Mouse (Mus musculus) kidney, adult 18-20 months (tissue): ENCODE measurements at regions not wholly inside any gene's neighbourhood (a gene's known extent, or its start where the extent isn't known, plus 50 kb on each side); places are given as distances from the start of the nearest gene placed in this dataset.
A peak's percentile ranks its signal among the peaks of the same experiment; 100 is the strongest.
"Not testable (repeated sequence)": the region's sequence is repeated elsewhere in the genome, so short reads cannot be mapped to it uniquely, and the experiment has no call there.

Source experiments
- DNase-seq: peaks from one replicate; pipeline ENCODE4 v3.0.0; 2021

DNA sequence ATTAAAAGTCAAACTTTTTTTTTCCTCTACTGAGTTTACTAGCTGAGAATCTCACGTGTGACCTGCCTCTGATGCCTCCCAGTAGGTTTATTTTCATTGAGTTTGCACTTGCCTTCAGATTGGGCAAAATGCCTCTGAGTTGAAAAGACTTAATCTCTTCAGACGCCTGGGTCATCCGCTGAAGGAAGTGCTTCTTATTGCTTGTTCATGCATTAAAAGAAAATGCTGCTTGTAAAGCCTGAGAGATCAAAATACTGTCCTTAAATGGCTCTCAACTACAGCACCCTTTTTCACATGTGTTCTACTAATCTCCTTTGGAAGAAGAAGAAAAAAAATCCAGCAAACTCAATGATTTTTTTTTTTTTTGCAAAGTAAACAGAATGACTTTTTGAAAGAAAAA lies 351.5 kb downstream of the Kcnh5 start:
- no peak for DNase-seq

- DNase-seq: peak; percentile 41
Observed at GRCm38 (mm10) chr12:74824735-74825494, 352.2 kb downstream of the Kcnh5 start.

GRCm38 (mm10) chr12:74816181-74816580 lies 361.0 kb downstream of the Kcnh5 start:
- DNase-seq: not testable (repeated sequence)

DNA sequence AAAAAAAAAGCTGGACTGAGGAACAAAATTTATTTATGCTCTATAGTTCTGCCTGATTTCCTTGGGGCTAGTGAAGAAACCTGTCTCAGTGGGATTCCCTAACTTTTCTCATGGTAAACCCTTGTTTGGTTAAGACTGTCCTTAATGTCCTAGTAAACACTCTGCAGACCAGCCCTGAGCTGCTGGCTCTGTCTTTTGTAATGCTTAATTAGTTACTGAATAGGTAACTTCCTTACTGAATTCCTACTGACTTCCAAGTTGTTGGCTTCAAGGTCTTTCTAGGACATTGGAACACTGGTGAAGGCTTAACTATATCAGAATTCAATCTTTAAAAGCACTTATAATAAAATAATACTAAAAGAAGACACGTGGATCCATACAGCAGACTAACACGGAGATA lies 368.6 kb downstream of the Kcnh5 start:
- DNase-seq: not testable (repeated sequence)

DNA sequence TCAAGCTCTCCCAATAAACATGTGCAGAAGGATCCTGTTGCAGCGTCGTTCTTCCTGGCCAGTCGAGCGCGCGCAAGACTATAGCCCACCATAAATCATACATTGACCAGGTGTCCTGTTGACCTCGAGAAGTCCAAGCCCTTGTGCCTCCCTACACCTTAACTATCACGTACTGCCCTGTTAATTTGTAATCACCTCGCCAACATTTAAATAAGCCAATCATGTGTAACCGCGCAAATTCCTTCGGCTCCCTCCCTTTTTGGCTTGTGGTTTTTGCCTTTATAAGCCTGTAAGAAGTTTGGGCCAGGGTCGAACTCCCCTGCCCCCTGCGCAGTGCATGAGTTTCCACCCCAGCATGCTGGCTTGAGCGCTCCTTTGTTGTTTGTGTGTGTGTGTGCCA lies 369.2 kb downstream of the Kcnh5 start:
- DNase-seq: peak; percentile 13

- no peak for DNase-seq
Observed at GRCm38 (mm10) chr12:74803740-74804512, 373.2 kb downstream of the Kcnh5 start.

DNA sequence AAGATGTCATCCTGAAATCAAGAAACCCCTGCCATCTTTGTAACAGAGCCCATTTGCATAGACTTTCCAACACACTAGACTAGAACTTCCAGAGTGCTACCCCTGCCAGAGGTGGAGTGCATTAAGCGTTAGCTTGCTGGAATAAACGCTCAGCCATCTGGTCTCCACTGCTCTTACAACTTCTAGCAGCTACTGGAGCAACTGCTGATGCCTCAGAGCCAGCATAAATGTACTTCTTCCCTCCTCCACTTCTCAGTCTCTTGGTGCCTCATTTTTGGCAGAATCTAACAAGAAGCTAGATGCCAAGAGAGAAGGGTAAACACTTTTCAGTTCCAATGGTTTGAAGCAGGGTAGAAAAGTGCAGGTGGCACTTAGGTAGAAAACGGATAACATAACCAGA lies 385.1 kb downstream of the Kcnh5 start:
- no peak for DNase-seq

GRCm38 (mm10) chr12:74762284-74762683 lies 414.8 kb downstream of the Kcnh5 start:
- DNase-seq: no peak

DNA sequence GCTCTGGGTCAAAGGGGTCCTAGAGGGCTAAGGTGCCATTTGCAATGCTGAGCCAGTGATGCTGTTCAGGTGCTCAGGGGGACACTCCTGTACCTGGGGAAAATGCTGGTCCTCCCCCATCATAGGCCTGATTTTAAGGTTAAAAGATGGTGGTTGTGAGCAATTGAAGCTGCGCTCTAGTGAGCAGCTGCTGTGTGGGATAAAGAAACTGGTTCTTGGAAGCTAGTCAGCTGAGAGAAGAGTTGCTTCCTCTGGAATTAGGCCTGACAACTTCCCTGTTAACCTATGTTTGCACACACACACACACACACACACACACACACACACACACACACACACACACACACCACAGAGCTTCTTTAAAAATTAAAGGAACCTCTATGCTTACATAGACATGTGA lies 428.9 kb upstream of the Gm11042 start:
- no peak for DNase-seq

DNA sequence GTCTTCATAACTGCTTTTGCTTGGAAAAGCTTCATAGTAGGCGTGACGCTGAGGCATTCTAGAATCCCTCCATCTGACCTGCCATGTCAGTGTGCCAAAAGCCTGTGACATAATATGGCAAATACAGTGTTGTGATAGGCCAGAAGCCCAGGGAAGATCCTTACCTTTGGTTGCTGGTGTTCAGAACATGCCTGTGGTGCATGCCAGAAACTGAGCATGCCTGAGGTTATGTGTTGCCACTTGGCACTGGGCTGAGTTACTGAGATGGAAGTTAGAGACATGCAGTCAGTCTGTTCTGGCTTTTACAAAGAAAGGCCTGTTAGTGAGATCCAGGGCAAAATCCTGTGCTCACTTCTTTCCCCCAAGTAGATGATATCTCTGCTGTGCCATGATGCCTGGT lies 412.7 kb upstream of the Gm11042 start:
- DNase-seq: no peak

DNA sequence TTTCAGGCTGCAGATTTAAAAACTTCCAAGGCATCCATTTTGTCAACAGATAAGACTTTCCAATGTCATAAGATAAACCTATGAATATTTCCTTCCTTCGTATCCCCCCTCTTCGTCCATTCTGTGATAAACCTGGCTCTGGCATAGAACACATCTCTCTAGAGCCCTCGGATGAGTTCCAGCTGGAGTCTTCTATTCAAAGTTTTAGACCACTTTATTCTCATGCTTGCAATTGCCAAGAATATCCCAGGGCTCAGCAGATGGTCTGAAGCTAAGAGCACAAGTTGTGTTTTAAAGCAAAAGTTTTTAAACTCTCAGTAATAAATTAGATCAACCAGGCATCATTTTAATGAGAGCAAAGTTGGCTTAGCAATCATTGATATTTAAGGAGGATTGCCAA lies 363.0 kb upstream of the Gm11042 start:
- DNase-seq: no peak

DNA sequence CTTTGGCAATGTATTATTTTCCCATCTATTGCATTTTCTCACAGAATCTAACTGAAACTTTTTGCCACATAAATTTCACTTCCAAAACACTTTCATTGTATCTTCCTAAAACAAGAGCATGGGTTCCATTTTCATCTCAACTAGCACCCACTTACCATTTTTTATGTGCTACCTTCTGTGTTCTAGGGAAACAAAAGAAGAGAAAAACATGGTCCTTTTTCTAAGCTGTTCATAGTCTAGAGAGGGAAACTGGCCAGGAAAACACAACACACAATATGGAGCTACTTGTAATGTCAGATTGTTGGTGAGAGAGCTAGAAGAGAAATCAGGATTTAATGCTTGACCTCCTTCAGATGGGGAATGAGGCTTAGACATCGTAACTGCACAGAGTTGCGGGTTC lies 361.6 kb upstream of the Gm11042 start:
- DNase-seq: no peak

DNA sequence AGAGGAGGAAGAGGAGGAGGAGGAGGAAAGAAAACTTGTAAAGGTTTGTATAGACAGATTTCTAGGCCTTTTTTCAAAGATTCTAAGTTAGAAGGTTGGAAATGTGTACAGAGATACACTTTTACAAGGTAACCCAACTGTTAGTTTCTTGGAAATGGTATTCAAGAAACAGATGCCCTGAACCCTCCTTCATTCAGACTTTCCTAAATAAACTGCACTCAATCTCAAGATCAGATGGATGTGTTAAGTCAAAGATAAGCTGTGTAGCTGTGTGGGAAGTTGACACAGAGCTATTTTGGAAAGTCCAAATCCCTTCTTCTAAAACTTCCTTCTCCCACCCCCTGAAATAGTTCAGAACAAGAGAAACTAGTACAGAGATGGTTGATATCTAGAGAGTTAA lies 342.2 kb upstream of the Gm11042 start:
- DNase-seq: no peak

GRCm38 (mm10) chr12:74657036-74657648 lies 340.9 kb upstream of the Gm11042 start:
- no peak for DNase-seq

- DNase-seq: no peak
Observed at GRCm38 (mm10) chr12:74651256-74651655, 335.1 kb upstream of the Gm11042 start.

DNA sequence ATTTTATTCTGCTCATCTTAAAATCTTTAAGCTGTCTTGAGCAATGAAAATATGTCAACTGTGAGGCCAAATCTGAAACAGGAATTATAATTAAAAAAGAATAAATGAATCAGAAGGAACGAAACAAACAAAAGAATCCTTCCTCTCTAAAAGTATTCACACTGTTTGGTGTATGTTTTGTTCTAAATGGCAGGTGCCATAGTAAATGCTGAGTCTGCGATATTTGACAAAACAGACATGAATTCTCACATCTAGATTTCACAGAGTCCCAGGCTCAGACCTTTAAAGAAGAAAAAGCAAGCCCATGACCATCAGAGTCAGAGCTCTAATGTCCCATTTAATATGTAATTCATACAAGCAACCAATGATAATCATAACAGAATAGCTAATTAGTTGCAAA lies 316.6 kb upstream of the Gm11042 start:
- no peak for DNase-seq

DNA sequence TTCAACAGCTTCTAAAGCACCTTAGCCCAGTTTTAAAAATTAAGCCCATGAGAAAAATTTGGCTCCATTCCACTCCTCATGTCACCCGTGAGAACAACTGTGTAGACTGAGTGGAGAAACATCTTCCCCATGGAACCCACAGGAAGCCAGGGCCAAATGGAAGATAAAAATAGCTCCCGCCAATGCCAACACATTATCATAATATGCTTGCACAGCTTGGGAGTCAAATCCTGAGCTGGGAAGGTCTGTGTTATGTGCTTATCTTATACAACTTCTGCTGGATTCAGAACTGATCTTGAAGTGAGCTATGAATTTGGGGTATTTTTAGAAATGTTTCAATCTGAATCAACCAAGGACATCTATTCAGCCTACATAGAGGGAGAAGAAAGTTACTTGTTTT lies 279.0 kb upstream of the Gm11042 start:
- DNase-seq: no peak

GRCm38 (mm10) chr12:74554599-74554998 lies 238.4 kb upstream of the Gm11042 start:
- DNase-seq: no peak

- DNase-seq: no peak
Observed at GRCm38 (mm10) chr12:74544172-74544571, 228.0 kb upstream of the Gm11042 start.

DNA sequence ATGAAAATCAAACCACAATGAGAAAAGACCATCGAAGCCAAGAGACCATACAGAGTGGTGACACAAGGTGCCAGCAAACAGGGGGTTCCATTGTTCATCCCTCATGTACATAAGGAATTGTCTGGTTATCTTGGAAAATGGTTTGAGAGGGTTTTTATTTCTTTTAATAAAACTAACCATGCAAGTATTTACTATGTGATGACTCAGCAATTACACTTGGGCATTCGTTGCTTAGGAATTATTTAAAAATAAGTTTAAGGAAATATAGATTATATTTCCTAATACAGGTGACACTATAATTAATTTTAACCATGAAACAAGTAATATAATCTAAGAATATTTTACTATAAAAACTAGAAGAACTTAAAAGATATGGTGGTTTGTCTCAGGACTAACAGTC lies 218.7 kb upstream of the Gm11042 start:
- no peak for DNase-seq

GRCm38 (mm10) chr12:74528983-74529566 lies 212.9 kb upstream of the Gm11042 start:
- DNase-seq: peak; percentile 4

- DNase-seq: no peak
Observed at GRCm38 (mm10) chr12:74527190-74527621, 211.0 kb upstream of the Gm11042 start.

GRCm38 (mm10) chr12:74523988-74524387 lies 207.8 kb upstream of the Gm11042 start:
- no peak for DNase-seq

- DNase-seq: no peak
Observed at GRCm38 (mm10) chr12:74518032-74518431, 201.8 kb upstream of the Gm11042 start.
